Comparison of ENCODE assay signal across 23 mouse cellular contexts in genomic region chrX:159790516-159790915, GRCm38 (mm10).
DNase-seq lines count a peak whose midpoint lies in the region; ATAC-seq and TF ChIP-seq lines count a peak whose summit lies in the region.
"Had no signal": no experiment of that assay in that cellular context is flagged by ENCODE, and none has a peak within 500 bp of the region (broad histone marks: within the 10 kb centered on the region; RNA-seq: fewer than 3 reads in every experiment).

No protein-coding gene starts in this region.

- H3K4me1 ChIP-seq in forebrain, postnatal 0 days (ENCODE audit: insufficient read depth) = no peaks in the 10 kb centered on the region
- no peaks in the 10 kb centered on the region for H3K4me1 ChIP-seq in forebrain, embryonic 15.5 days
- H3K4me1 ChIP-seq in thymus, adult 2 months (replicated peaks; ENCODE audit: control insufficient read depth, insufficient read depth, low read length) = no peaks in the 10 kb centered on the region
- H3K4me1 ChIP-seq: embryonic facial prominence, embryonic 13.5 days; heart, embryonic 15.5 days; midbrain, embryonic 12.5 days; neural tube, embryonic 12.5 days had no signal

- peak; percentile 33 for DNase-seq in forebrain, postnatal 0 days
- DNase-seq in left cerebral cortex, postnatal 14 days (ENCODE audit: low spot score in 2 of 2) = peak; percentile 11 to 48
- DNase-seq in left cerebral cortex, adult 18-20 months (ENCODE audit: low spot score in 2 of 2) = no peak
- peak; percentile 2 for DNase-seq in right cerebral cortex, adult 18-20 months
- no peak for DNase-seq in right cerebral cortex, postnatal 14 days
- no peak for DNase-seq in thymus, adult 2 months
- DNase-seq: adrenal gland, postnatal 36 days; cerebellum, adult 18-20 months; cerebellum, postnatal 14 days; heart, postnatal 36 days; kidney, adult 2 months; layer of hippocampus, adult 9-11 months; left cerebral cortex, postnatal 4 days; thymus, postnatal 14 days had no signal

- H3K36me3 ChIP-seq in forebrain, postnatal 0 days (ENCODE audit: insufficient read depth) = no peaks in the 10 kb centered on the region
- no peaks in the 10 kb centered on the region for H3K36me3 ChIP-seq in forebrain, embryonic 15.5 days
- no peaks in the 10 kb centered on the region for H3K36me3 ChIP-seq in thymus, adult 2 months (ENCODE audit: control insufficient read depth, insufficient read depth, low read length)
- H3K36me3 ChIP-seq: embryonic facial prominence, embryonic 13.5 days; heart, embryonic 15.5 days; midbrain, embryonic 12.5 days; neural tube, embryonic 12.5 days had no signal

- no peak overlapping the region for H3K9ac ChIP-seq in forebrain, postnatal 0 days
- H3K9ac ChIP-seq in forebrain, embryonic 15.5 days (replicated peaks) = no peak overlapping the region
- H3K9ac ChIP-seq: embryonic facial prominence, embryonic 13.5 days; heart, embryonic 15.5 days; hindbrain, embryonic 14.5 days; midbrain, embryonic 12.5 days; neural tube, embryonic 12.5 days had no signal

- no peak for TF ChIP-seq POLR2A in thymus, adult 2 months (IDR thresholded peaks at IDR 0.05; ENCODE audit: control insufficient read depth, extremely low read depth, insufficient read depth, low read length, poor library complexity)

- intact Hi-C loops in left cerebral cortex, postnatal 14 days (cut with DNase I) = no loop called here

- no peaks in the 10 kb centered on the region for H3K9me3 ChIP-seq in forebrain, postnatal 0 days (ENCODE audit: low read length)
- no peaks in the 10 kb centered on the region for H3K9me3 ChIP-seq in forebrain, embryonic 15.5 days
- H3K9me3 ChIP-seq: embryonic facial prominence, embryonic 13.5 days; heart, embryonic 15.5 days; midbrain, embryonic 12.5 days; neural tube, embryonic 12.5 days had no signal

- no peak for ATAC-seq in forebrain, postnatal 0 days
- no peak for ATAC-seq in forebrain, embryonic 15.5 days (replicated peaks)
- ATAC-seq: CD4-positive, CD25-positive, alpha-beta regulatory T cell, adult 4 months; forebrain, embryonic 16.5 days had no signal

- no peak overlapping the region for H3K27ac ChIP-seq in forebrain, postnatal 0 days (ENCODE audit: low read depth, low read length)
- H3K27ac ChIP-seq in forebrain, embryonic 15.5 days (replicated peaks) = no peak overlapping the region
- no peak overlapping the region for H3K27ac ChIP-seq in thymus, adult 2 months (ENCODE audit: control insufficient read depth, insufficient read depth, low read length)
- H3K27ac ChIP-seq: embryonic facial prominence, embryonic 13.5 days; heart, embryonic 15.5 days; hindbrain, embryonic 14.5 days; kidney, postnatal 0 days; midbrain, embryonic 12.5 days; neural tube, embryonic 12.5 days had no signal

- H3K4me2 ChIP-seq in forebrain, postnatal 0 days (ENCODE audit: low read depth) = no peak overlapping the region
- no peak overlapping the region for H3K4me2 ChIP-seq in forebrain, embryonic 15.5 days (replicated peaks)
- H3K4me2 ChIP-seq: embryonic facial prominence, embryonic 13.5 days; heart, embryonic 15.5 days; hindbrain, embryonic 14.5 days; midbrain, embryonic 12.5 days; neural tube, embryonic 12.5 days had no signal

- no peak for TF ChIP-seq CTCF in forebrain, postnatal 0 days (IDR thresholded peaks at IDR 0.05; ENCODE audit: low read depth)
- TF ChIP-seq CTCF in thymus, adult 2 months (IDR thresholded peaks at IDR 0.05; ENCODE audit: borderline replicate concordance, control insufficient read depth, extremely low read depth, insufficient read depth, low read length, poor library complexity) = no peak

- H3K4me3 ChIP-seq in forebrain, postnatal 0 days (ENCODE audit: low read depth, low read length) = no peak overlapping the region
- H3K4me3 ChIP-seq in forebrain, embryonic 15.5 days = no peak overlapping the region
- no peak overlapping the region for H3K4me3 ChIP-seq in thymus, adult 2 months (ENCODE audit: control insufficient read depth, insufficient read depth, low read length)
- H3K4me3 ChIP-seq: embryonic facial prominence, embryonic 13.5 days; heart, embryonic 15.5 days; midbrain, embryonic 12.5 days; neural tube, embryonic 12.5 days had no signal

- H3K27me3 ChIP-seq in forebrain, postnatal 0 days (ENCODE audit: insufficient read depth, low read length) = no peaks in the 10 kb centered on the region
- no peaks in the 10 kb centered on the region for H3K27me3 ChIP-seq in forebrain, embryonic 15.5 days
- H3K27me3 ChIP-seq in thymus, adult 2 months (ENCODE audit: control insufficient read depth, insufficient read depth, low read length) = no peaks in the 10 kb centered on the region
- H3K27me3 ChIP-seq: heart, embryonic 15.5 days; neural tube, embryonic 12.5 days had no signal

- 61% methylated on average over 3 of the region's 3 CpGs for WGBS in forebrain, postnatal 0 days
- 60% methylated on average over 3 of the region's 3 CpGs for WGBS in forebrain, embryonic 15.5 days
- WGBS in thymus, adult 2 months = 94% methylated on average over 3 of the region's 3 CpGs

Comparison
In these comparisons a context has a peak if more than half of its experiments do, and no peak if none do; other contexts are left out.
1. DNase-seq: peak in forebrain, postnatal 0 days (single experiment), left cerebral cortex, postnatal 14 days (2 of 2) and right cerebral cortex, adult 18-20 months (single experiment); none in left cerebral cortex, adult 18-20 months (0 of 2), right cerebral cortex, postnatal 14 days (single experiment) and thymus, adult 2 months (single experiment).